Mouse (Mus musculus): ENCODE results near the gene Rnf141.

Gene Rnf141

GRCm38 (mm10) chr7:110794722-110795121, 49.5 kb downstream of the Rnf141 start:
- DNase-seq (ENCODE audit: low spot score): no peak

GRCm38 (mm10) chr7:110792834-110793233, 51.4 kb downstream of the Rnf141 start:
- no peak for DNase-seq (ENCODE audit: low spot score)

DNA sequence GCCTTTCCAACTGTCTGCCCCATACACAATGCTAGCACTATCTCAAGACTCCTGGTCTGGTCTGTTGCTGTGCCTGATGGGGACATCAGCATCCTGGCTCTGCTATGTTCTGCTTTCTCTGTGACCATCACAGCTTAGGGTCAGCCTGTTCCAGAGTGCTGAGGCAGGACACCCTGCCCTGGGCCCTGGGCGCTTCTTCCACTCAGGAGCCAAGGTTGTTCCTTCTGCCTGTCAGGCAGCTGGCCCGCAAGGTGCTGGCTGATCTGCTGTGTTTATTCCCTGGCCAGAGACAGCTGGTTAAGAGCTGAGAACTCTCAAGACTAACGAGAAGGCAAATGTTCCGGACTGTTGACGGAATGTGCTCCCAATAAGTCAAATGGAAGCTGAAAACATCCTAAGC, 52.1 kb downstream of the Rnf141 start:
- no peak for DNase-seq (ENCODE audit: low spot score)

DNA sequence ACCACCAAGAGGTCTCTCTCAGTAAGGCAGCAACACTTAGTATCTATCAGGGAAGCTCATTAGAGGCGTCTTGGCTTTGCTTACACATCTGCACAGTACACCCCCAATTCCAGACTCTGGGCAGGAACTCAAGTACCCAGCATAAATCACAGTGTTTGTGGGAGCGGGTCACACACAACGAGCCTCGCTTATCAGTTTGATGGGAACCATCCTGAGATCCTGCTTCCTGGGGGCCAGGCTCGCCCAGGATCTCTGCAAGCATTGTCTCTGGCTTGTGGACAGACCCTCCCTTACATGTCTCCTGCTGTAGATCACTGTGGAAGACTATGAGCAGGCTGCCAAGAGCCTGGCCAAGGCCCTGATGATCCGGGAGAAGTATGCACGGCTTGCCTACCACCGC, 53.4 kb downstream of the Rnf141 start:
- DNase-seq (ENCODE audit: low spot score): no peak

- DNase-seq (ENCODE audit: low spot score): no peak
These were observed 56.9 kb downstream of the Rnf141 start for GRCm38 (mm10) chr7:110787310-110787709.

GRCm38 (mm10) chr7:110785741-110786146, 58.5 kb downstream of the Rnf141 start:
- no peak for DNase-seq (ENCODE audit: low spot score)

- DNase-seq (ENCODE audit: low spot score): no peak
These were observed 59.3 kb downstream of the Rnf141 start for GRCm38 (mm10) chr7:110784965-110785364.

DNA sequence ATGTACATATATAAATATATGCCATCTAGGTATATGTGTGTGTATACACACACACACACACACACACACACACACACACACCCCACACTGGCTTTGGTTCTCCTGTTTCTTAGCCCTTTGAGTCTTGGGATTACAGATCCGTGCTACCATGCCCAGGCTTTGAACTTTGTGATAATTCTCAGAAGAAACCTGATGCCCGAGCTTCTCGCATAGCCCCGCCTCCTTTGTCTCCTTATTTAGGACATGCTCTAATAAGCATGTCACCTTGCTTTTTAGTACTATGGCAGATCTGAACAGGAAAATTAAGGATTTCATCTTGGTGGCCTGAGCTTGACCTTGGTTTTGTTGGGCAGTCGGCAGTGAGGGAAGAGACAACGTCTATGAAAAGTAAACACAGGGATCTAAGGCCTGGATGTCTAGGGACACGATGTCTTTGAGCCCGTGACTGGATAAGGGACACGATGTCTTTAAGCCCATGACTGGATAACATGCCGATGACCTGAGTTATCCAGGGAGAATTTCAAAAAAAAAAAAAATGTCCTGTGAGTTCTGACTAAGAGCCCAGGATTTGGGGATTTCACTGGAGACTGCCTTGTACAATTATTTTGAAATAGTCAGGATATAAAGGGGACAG, 61.3 kb downstream of the Rnf141 start:
- no peak for DNase-seq (ENCODE audit: low spot score)

GRCm38 (mm10) chr7:110782135-110782534, 62.1 kb downstream of the Rnf141 start:
- no peak for DNase-seq (ENCODE audit: low spot score)

GRCm38 (mm10) chr7:110781231-110781711, 63.0 kb downstream of the Rnf141 start:
- DNase-seq (ENCODE audit: low spot score): no peak

DNA sequence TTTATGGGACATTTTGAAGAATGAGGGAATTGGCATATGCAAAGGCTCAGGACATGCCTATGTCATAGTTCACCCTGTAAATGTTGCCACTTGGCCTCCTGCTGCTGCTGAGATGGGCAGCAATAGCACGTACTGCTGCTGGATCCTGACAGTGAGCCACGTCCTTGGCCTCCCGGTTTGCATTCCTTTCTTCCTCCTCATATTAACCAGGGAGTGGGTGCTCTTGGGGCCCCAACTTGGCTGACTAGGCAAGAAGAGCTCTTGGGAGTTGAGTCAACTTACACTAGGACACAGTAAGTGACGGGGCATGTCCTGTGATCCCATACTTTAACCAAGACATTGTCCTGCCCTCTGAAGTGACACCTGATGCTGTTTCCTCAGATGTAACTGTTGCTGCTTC, 63.7 kb downstream of the Rnf141 start:
- DNase-seq (ENCODE audit: low spot score): no peak

- DNase-seq (ENCODE audit: low spot score): no peak
These were observed 64.6 kb downstream of the Rnf141 start for GRCm38 (mm10) chr7:110779605-110780111.

DNA sequence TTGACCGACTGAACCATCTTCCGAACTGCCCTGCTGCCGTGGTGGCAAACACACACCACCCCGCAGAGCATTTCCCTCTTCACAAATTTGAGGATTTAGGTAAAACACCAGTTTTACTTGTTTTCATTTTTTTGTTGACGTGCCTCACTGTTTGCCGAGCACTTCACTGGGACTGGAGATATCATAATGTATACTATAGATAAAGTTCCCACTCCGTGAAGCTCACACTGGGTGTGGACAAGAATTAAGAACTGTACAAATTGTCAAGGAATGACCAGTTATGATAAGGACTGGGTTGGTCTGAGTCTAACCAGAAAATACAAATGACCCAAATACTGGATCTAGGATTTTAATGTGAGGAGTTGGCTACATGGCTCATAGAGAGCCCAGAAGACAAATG, 65.3 kb downstream of the Rnf141 start:
- DNase-seq (ENCODE audit: low spot score): no peak

DNA sequence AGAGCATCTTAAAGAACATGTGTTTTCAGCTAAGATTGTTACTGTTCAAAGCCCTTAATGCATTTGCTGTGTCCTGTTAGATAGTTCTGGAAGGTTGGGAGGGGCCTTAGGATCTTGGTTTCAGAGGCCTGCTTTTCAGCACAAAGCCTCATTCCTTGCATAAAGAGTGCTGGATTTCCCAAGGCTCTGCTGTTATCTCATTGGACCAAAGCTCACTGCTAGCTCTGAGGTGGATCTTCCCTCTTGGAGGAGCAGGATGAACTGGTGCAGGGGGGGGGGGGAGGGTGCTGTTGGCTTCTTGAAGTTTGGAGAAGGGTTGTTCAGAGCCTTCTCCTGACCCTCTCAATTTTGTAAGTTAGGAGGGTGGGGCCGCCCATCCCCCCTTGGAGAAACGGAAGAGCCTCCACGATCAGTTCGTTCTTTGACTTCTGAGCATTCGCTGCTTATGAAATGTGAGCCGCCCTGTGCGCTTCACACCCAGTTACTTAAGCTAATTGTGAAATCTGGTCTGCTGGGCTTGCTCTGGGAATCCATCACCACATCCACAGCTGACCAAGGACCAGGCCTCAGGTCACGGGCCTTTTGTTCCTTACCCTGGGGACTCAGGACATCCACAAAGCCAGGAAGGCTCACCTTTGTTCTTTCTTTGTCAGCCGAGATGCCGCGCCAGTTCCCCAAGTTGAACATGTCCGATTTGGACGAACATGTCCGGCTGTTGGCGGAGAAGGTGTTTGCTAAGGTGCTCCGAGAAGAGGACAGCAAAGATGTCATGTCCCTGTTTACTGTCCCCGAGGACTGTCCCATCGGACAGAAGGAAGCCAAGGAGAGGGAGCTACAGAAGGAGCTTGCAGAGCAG, 66.9 kb downstream of the Rnf141 start:
- DNase-seq (ENCODE audit: low spot score): no peak

- no peak for DNase-seq (ENCODE audit: low spot score)
These were observed 69.6 kb downstream of the Rnf141 start for GRCm38 (mm10) chr7:110774674-110775073.

DNA sequence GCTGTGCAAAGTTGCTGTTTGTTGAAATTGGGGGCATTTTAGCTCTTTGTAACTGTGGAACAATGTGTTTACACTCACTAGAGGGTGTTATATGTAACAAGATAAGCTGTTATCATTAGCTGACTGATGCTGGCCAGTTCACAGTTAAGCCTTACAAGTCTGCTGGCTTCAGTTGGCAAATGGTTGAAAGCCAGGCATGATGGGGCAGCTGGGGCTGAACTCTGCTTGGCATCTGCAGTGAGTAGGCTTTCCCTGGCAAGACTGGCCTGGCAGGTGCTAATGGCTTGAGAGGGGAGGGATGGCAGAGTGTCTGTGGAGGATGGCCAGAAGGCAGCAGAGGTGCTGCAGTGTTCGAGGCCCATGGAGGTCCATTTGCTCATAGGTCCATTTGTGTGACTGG, 70.2 kb downstream of the Rnf141 start:
- peak; percentile 38 for DNase-seq (ENCODE audit: low spot score)

- DNase-seq (ENCODE audit: low spot score): peak; percentile 66
These were observed 70.9 kb downstream of the Rnf141 start for GRCm38 (mm10) chr7:110773204-110774002.

DNA sequence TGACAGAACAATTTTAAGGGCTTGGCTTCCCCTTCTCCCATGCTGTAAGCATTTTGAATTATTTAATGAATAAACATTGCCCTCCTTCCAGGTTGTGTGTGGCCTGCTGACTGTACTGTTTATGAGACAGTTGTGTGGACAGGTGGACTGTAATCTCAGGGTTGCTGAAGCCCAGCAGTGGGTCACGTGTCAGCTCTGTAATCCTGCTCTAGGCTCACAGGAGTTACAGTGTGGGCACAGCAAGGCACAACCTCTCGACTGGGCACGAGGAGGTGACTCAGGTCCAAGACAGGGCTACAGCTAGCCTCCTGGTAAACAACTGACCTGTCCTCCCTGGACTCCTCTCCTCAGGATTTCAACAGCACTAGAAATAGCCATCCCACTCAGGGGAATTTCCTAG, 71.9 kb downstream of the Rnf141 start:
- DNase-seq (ENCODE audit: low spot score): no peak

GRCm38 (mm10) chr7:110770949-110771348, 73.3 kb downstream of the Rnf141 start:
- no peak for DNase-seq (ENCODE audit: low spot score)

GRCm38 (mm10) chr7:110769094-110769493, 75.2 kb downstream of the Rnf141 start:
- peak; percentile 41 for DNase-seq (ENCODE audit: low spot score)

DNA sequence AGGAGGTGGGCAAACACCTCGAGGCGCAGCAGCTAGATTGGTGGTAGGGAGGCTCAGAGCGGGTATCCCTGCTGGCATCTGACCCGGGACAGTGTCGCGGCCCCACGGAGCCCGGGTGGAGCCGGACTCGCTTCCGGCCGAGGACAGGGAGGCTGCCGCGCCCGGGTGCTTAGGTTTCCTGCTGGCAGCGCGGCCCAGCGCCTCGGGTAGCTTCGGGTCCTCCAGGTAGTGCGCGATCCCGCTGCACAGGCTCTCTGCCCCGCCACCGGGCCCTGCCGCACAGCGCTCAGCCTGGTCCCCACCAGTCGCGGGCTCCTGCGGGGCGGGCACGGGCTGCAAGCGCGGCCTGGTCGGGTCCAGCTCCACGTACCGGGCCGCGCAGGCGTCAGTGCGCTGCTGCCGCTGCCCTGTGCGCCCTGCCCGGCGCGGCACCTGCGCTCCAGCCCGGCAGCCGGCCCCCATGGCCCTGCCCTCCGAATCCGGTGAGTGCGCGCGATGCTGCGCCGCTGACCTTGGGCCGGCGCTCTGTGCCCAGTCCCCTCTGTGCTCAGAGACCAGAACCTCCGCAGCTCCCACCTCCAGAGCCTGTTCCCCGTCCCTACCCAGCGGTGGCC, 75.7 kb downstream of the Rnf141 start:
- DNase-seq (ENCODE audit: low spot score): peak; percentile 48

DNA sequence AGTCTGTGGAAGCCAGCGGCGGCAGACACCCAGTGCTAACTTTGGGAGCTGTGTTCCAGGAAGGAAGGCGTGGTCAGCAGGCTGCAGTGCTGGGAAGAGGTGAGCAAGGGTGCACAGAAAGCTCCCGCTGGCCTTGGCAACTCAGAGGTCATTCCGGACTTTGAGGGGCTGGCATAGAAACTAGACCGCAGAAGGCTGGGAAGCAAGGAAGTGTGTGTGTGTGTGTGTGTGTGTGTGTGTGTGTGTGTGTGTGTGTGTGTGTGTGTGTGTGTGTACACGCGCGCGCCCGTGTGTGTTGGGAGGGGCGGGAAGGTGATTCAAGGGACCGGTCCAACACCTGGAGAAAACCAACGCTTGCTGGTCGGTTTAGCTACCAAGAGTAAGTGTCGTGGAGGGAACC, 76.3 kb downstream of the Rnf141 start, which contains the start of gene Ampd3:
Gene Ampd3, plus strand, starts transcription at position 206 of the 400 bp plus-strand sequence.
- peak; percentile 40 for DNase-seq (ENCODE audit: low spot score)

Data from urinary bladder, postnatal 14 days (tissue).